Mouse (Mus musculus) cerebellum, adult 2 months (tissue): ENCODE data around the gene Zfp827.

ENCODE experiments used
- CTCF ChIP-seq: fragments of 200-500 bp; IDR thresholded peaks from 2 replicates; pipeline ENCODE4 v1.5.1; 2011; ENCODE audit warnings: low read depth, mild to moderate bottlenecking, control low read depth, low read length, moderate library complexity, borderline replicate concordance; ENCODE audit not compliant: insufficient read depth
- POLR2A ChIP-seq: fragments of 200-500 bp; IDR thresholded peaks from 2 replicates; pipeline ENCODE4 v1.6.1; 2011; ENCODE audit warnings: low read length, control low read depth, borderline replicate concordance; ENCODE audit not compliant: insufficient read depth

DNA sequence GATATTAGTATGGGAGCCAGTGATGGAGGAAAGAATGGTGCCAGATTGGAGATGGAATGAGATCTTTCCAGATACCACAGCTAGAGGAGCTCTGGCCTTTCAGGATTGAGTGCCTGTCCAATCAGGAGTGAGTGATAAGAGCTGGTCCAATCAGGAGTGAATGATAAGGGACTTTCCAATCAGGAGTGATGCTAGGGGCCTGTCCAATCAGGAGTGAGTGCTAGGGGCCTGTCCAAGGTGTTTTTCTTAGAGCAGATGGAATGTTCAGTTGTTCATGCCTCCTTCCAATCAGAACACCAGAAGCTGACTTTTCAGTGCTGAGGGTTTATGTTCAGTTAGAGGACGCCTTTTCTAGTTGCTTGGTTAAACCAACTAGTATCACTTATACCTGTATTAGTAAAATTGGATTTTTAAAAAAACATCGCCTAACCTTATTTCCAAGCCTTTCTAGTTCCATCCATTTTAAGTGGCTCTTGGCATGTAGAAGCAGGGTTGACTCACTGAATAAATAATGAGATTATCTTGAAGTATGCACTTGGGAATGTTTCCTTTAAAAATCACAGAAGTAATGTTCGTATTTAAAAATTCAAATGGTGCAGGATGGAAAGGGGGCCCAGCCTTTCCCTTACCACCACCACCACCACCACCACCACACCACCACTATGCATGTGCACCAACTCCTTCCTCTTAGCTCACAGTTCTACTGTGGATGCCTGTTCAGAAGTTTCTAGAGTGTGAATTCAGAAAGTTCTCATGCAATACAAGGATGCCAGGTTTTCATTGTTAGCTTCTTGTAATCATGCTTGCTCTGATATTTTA is 39.8 kb downstream of the Zfp827 start:
- TF ChIP-seq CTCF, result no peak
- no peak for TF ChIP-seq POLR2A
